Mouse (Mus musculus) liver, embryonic 14.5 days (tissue): Measurements from ENCODE around the gene Gm21987. TPM values are rescaled to one million over a fixed set of nuclear protein-coding genes. Genes with fewer than 3 reads are reported as not detected.

Source experiments
- ATAC-seq: fragments of 200-750 bp; cut with Nextera tagmentation; 2 replicates; pipeline ENCODE4 v1.8.0; 2017; ENCODE audit warnings: moderate number of reproducible peaks, mild to moderate bottlenecking, moderate library complexity; ENCODE audit not compliant: insufficient read depth
- DNase-seq, 3 experiments: peaks; one replicate each; pipeline ENCODE4 v3.0.0-alpha.2; 2012 to 2013; ENCODE audit warnings: low read depth in 3 of 3, low spot score in 3 of 3
- H3K27ac ChIP-seq: fragments of 300-500 bp; sonication (generic); 2 replicates; pipeline ENCODE4 v1.5.1; 2014; ENCODE audit warnings: moderate library complexity, mild to moderate bottlenecking, control low read depth, inconsistent platforms
- H3K27me3 ChIP-seq: fragments of 300-500 bp; sonication (generic); 2 replicates; pipeline ENCODE4 v1.6.1; 2014; ENCODE audit warnings: mild to moderate bottlenecking, low read length, moderate library complexity; ENCODE audit not compliant: control insufficient read depth, insufficient read depth
- H3K36me3 ChIP-seq: fragments of 300-500 bp; sonication (generic); replicated peaks from 2 replicates; pipeline ENCODE4 v1.6.1; 2014; ENCODE audit warnings: low read depth; ENCODE audit not compliant: control insufficient read depth, insufficient read depth
- H3K4me1 ChIP-seq, 2 experiments: fragments of 200-500 bp in 1 of 2; fragments of 300-500 bp in 1 of 2; sonication (generic) in 1 of 2; replicated peaks; 2 replicates each; pipeline ENCODE4 v1.6.1; 2012 to 2014; ENCODE audit warnings: antibody characterized with exemption in 1 of 2, inconsistent platforms in 1 of 2, low read length in 1 of 2; ENCODE audit not compliant: control insufficient read depth in 2 of 2, insufficient read depth in 2 of 2
- H3K4me2 ChIP-seq: fragments of 300-500 bp; sonication (generic); 2 replicates; pipeline ENCODE4 v1.6.1; 2014; ENCODE audit warnings: low read depth, mild to moderate bottlenecking, control low read depth, moderate library complexity
- H3K4me3 ChIP-seq, 2 experiments: fragments of 200-500 bp in 1 of 2; fragments of 300-500 bp in 1 of 2; sonication (generic) in 1 of 2; 2 replicates each; pipeline ENCODE4 v1.5.1; 2012 to 2014; ENCODE audit warnings: low read depth in 2 of 2, low read length in 2 of 2, mild to moderate bottlenecking in 2 of 2, control low read depth in 1 of 2, inconsistent platforms in 1 of 2, moderate library complexity in 1 of 2; ENCODE audit not compliant: insufficient read depth in 1 of 2
- H3K9ac ChIP-seq: fragments of 300-500 bp; sonication (generic); replicated peaks from 2 replicates; pipeline ENCODE4 v1.6.1; 2014; ENCODE audit warnings: mild to moderate bottlenecking, control low read depth, moderate library complexity
- H3K9me3 ChIP-seq: fragments of 300-500 bp; sonication (generic); 2 replicates; pipeline ENCODE4 v1.6.1; 2016; ENCODE audit warnings: low read length, mixed read lengths; ENCODE audit not compliant: control insufficient read depth
- CTCF ChIP-seq: IDR thresholded peaks from 2 replicates; pipeline ENCODE4 v1.5.1; 2016; ENCODE audit warnings: antibody characterized with exemption, low read depth, control low read depth
- EP300 ChIP-seq: IDR thresholded peaks from 2 replicates; pipeline ENCODE4 v1.6.1; 2016; ENCODE audit warnings: antibody characterized with exemption, low read depth
- WGBS: fragments of 180-500 bp; shearing (Covaris S2); extraction: QIAGEN DNeasy Blood & Tissue Kit; methylation state at CpG from one replicate; pipeline ENCODE4 v1.1.7; 2014; ENCODE audit not compliant: insufficient replicate concordance; 5-methylcytosine and 5-hydroxymethylcytosine counted together
- polyA plus RNA-seq, 2 experiments: library from polyadenylated mRNA; depleted of rRNA in 1 of 2; stranded (reverse) in 1 of 2; unstranded in 1 of 2; fragments of >200 nt; fragmentation: Nextera tagmentation in 1 of 2; extraction: Ambion mirVana in 1 of 2; gene quantifications; 2 replicates each; pipeline versions ENCODE4 v1.2.1 to v1.2.3; 2012 to 2014

The Gm21987 gene
- polyA plus RNA-seq, 2 experiments = not detected

DNA sequence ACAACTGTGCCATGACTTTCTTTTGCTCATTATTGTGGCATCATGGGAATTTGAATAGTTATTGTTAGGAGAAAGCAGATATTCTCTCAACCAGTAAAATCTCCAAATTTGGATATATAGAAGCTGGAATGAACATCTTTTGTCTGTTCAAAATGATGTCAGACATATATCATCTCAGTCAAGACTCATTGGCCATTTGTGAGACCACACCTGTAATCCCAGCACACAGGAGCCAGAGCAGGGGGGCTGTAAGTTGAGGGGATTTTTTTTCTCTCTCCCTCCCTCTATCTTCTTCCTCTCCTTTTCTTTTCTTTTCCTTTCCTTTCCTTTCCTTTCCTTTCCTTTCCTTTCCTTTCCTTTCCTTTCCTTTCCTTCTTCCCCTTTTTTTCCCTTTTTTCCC is 6.0 kb downstream of the Gm21987 start:
- H3K9ac ChIP-seq = no peak overlapping the region

DNA sequence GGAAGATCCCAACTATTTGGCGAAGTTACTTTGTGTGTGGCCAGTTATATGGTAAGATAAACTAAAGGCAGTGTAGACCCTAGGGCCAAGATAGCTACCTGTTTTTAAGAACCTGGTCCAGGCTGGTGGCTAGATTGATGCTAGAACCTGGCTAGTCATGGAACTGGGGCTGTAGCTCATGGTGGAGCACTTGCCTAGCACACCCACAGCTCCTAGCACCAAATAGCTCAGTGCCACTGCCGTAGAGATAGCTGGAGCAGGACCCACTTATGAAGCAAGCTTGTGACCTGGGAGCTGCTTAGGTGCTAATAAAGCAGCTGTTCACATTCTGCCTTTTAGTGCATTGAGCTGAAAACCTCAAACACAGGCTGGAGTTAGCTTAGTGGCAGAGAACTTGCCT is 6.8 kb downstream of the Gm21987 start:
- WGBS = 73% methylated on average over 2 of the region's 2 CpGs
- Histone ChIP-seq H3K36me3 (peaks cover 40% of the 10 kb centered on the region), H3K27ac (no peak overlapping the region)

More for the DNA sequence above, 6.0 kb downstream of the Gm21987 start:
- DNase-seq (no peak), ATAC-seq (no peak)
- Histone ChIP-seq H3K4me3 (no peak overlapping the region), H3K27ac (no peak overlapping the region), H3K27me3 (no peaks in the 10 kb centered on the region), H3K9me3 (no peaks in the 10 kb centered on the region), H3K4me2 (no peak overlapping the region), H3K36me3 (peaks cover 40% of the 10 kb centered on the region), H3K4me1 (peaks cover 21 to 29% of the 10 kb centered on the region in 2 experiments)
- TF ChIP-seq EP300 (no peak), CTCF (no peak)

DNA sequence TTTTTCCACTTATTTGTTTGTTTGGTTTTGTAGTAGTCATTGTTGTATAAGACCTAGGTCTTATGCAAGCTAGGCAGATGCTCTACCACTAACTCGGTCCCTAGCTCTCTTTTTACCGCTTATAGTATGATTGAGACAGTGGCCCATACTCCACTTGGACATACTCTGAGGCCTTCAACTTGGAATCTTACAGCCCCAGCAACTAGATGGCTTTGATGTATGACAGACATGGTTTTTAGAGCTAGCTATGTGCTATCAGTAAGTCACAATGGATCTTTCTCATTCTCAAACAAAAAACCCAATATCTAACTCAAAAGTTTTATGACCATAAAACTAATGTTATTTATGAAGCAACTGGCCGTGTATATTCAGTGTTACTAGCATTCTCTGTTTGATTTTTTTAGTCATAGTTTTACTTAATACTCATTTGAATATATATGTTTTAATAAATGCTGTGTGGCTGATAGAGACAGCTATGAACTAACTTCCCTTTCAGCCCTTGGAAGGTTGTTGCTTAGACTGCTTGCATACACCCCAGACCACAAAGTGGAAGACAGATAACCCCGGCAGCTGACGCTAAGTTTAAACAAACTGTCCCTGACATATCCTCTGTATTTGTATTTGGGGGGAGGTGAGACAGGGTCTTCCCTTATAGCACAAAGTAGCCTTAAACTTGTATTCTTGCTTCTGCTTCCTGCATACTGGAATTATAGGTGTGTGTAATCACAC is 7.5 kb downstream of the Gm21987 start:
- H3K4me3 ChIP-seq = no peak overlapping the region
- H3K27me3 ChIP-seq = no peaks in the 10 kb centered on the region
- H3K9ac ChIP-seq = no peak overlapping the region
- WGBS = 40% methylated on average over 5 of the region's 5 CpGs
- DNase-seq = no peak
- H3K36me3 ChIP-seq = peaks cover 35% of the 10 kb centered on the region
- TF ChIP-seq EP300 (no peak), CTCF (no peak)
- no peaks in the 10 kb centered on the region for H3K9me3 ChIP-seq
- H3K4me1 ChIP-seq = peaks cover 14 to 20% of the 10 kb centered on the region in 2 experiments
- ATAC-seq = no peak
- H3K4me2 ChIP-seq = no peak overlapping the region
- H3K27ac ChIP-seq = no peak overlapping the region

More for the DNA sequence above, 6.8 kb downstream of the Gm21987 start:
- ATAC-seq (no peak), DNase-seq (no peak)
- Histone ChIP-seq H3K4me3 (no peak overlapping the region), H3K4me1 (peaks cover 14 to 24% of the 10 kb centered on the region in 2 experiments), H3K27me3 (no peaks in the 10 kb centered on the region), H3K9ac (no peak overlapping the region), H3K9me3 (no peaks in the 10 kb centered on the region), H3K4me2 (no peak overlapping the region)
- no peak for TF ChIP-seq EP300
- no peak for TF ChIP-seq CTCF

DNA sequence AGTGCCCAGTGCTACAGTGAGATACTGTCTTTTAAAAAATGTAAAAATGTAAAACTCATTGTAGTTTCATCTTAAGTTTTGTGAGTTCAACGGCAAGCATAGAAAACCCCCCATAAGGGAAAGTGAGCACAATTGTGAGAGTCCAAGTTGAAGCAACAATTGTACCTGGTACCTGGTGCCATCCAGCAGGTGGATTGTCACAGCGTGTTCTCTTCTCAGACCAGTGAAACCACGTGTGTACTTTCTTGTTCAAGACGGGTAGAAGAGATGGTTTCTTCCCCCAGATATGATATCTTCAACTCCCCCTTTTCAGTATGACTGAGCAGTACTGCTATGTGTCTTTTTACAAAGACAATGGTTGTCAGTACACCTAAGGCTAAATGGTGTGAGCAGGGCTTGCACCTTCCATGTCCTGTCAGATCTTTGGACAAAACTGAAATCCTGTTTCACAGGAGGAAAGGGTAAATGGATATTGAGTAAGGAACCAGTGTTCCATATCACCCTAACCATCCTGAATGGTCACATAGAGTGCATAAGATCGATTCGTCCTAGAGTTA is 11.5 kb downstream of the Gm21987 start:
- DNase-seq (no peak), ATAC-seq (no peak)
- TF ChIP-seq CTCF = no peak
- no peak for TF ChIP-seq EP300
- Histone ChIP-seq H3K4me3 (no peak overlapping the region), H3K9me3 (no peaks in the 10 kb centered on the region), H3K4me2 (no peak overlapping the region), H3K36me3 (peaks cover 3% of the 10 kb centered on the region), H3K9ac (no peak overlapping the region), H3K4me1 (peaks cover 3 to 22% of the 10 kb centered on the region in 2 experiments; a peak in 3 of 4 replicates), H3K27me3 (no peaks in the 10 kb centered on the region), H3K27ac (no peak overlapping the region)
- WGBS = 63% methylated on average over 6 of the region's 6 CpGs

DNA sequence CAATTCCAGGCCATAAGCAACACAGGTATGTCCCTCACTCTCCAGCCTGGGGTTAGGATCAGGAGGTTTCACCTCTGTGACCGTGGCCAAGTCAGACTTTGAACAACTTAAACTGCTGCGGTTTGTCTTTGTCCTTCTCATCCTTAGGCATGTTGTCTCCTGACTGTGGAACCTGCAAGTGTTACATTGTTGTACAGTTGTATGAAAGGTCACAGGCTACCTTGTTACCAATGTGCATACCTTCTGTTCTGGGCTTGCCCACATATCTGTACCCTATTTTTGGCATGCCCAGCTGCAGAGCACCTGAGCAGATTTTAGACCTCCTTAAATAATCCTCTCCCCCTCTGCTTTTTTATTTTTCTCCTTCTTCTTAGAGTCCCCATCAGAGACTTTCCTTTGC is 12.4 kb downstream of the Gm21987 start:
- no peak for TF ChIP-seq EP300
- TF ChIP-seq CTCF = no peak
- Histone ChIP-seq H3K36me3 (no peaks in the 10 kb centered on the region; the same call in 1 of the 2 replicates), H3K9me3 (no peaks in the 10 kb centered on the region), H3K9ac (no peak overlapping the region), H3K4me2 (no peak overlapping the region), H3K4me1 (peaks cover 6 to 31% of the 10 kb centered on the region in 2 experiments; a peak in 3 of 4 replicates), H3K4me3 (no peak overlapping the region), H3K27ac (no peak overlapping the region), H3K27me3 (no peaks in the 10 kb centered on the region)
- ATAC-seq (no peak), DNase-seq (no peak)
- 84% methylated on average over 2 of the region's 2 CpGs for WGBS
